Mouse (Mus musculus): ENCODE measurements at regions not wholly inside any gene's neighbourhood (a gene's known extent, or its start where the extent isn't known, plus 50 kb on each side); places are given as distances from the start of the nearest gene placed in this dataset.

GRCm38 (mm10) chr4:99407466-99407865, 111.8 kb downstream of the Gm12689 start:
- Histone ChIP-seq H3K4me2 (replicated peaks) (no peak overlapping the region), H3K9ac (replicated peaks) (no peak overlapping the region), H3K4me1 (no peaks in the 10 kb centered on the region), H3K27ac (replicated peaks) (no peak overlapping the region), H3K36me3 (no peaks in the 10 kb centered on the region), H3K4me3 (no peak overlapping the region), H3K27me3 (no peaks in the 10 kb centered on the region), H3K9me3 (no peaks in the 10 kb centered on the region)
- 73% methylated on average over 7 of the region's 7 CpGs for WGBS
- no peak for ATAC-seq (replicated peaks)

DNA sequence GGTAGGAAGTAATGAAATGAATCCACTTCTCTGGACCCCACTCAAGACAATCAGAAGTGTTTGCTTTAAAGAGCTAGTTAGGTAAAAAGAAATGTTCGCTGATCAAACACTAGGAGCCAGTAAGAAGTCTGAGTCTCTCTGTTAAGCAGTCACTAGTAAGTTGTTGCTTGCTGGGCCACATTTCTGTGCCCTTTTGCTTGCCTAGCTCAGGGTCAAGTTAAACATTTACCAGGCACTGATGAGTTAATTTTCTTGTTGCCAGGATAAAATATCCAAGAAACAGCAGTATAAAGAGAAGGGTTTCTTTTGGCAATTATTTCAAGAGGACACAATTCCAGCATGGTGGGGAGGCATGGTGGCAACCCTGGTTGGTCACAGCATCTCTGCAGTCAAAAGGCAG, 127.7 kb downstream of the Gm12689 start:
- H3K27me3 ChIP-seq: no peaks in the 10 kb centered on the region
- H3K4me1 ChIP-seq: no peaks in the 10 kb centered on the region
- no peaks in the 10 kb centered on the region for H3K9me3 ChIP-seq
- H3K9ac ChIP-seq (replicated peaks): no peak overlapping the region
- no peak overlapping the region for H3K4me3 ChIP-seq
- WGBS: 82% methylated on average over 1 of the region's 1 CpGs
- H3K36me3 ChIP-seq: no peaks in the 10 kb centered on the region
- no peak overlapping the region for H3K27ac ChIP-seq (replicated peaks)
- H3K4me2 ChIP-seq (replicated peaks): no peak overlapping the region
- ATAC-seq (replicated peaks): no peak

GRCm38 (mm10) chr4:99445077-99445754, 149.5 kb downstream of the Gm12689 start:
- Histone ChIP-seq H3K9ac (replicated peaks) (peak overlapping the region; percentile 9; the same call in 1 of the 2 replicates), H3K27me3 (no peaks in the 10 kb centered on the region), H3K9me3 (no peaks in the 10 kb centered on the region), H3K4me2 (replicated peaks) (peak overlapping the region; percentile 40), H3K36me3 (no peaks in the 10 kb centered on the region), H3K4me3 (peak overlapping the region; percentile 32), H3K4me1 (no peaks in the 10 kb centered on the region), H3K27ac (replicated peaks) (no peak overlapping the region)
- ATAC-seq (replicated peaks): peak; percentile 64
- WGBS: 53% methylated on average over 28 of the region's 28 CpGs

DNA sequence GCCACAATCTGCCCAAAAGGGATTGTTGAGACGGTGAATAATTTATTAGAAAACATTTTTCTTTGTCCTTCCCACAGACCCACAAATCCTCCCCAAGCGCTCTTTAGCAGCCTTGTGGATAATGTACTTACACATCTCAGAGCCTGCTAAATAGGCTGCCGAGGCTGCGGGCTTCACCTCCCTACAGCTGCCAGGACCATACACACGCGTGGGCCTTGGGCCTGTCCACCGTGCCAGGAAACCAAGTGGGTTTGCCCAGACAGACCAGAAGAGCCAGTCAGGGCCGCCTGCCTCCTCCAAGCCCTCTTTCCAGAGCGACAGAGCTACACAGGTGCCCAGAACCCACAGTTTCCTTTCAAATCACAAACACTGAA, 150.0 kb downstream of the Gm12689 start:
- Histone ChIP-seq H3K27me3 (no peaks in the 10 kb centered on the region), H3K4me1 (no peaks in the 10 kb centered on the region), H3K9ac (replicated peaks) (peak overlapping the region; percentile 9; the same call in 1 of the 2 replicates), H3K9me3 (no peaks in the 10 kb centered on the region), H3K27ac (replicated peaks) (no peak overlapping the region), H3K36me3 (no peaks in the 10 kb centered on the region), H3K4me3 (peak overlapping the region; percentile 32), H3K4me2 (replicated peaks) (peak overlapping the region; percentile 40)
- peak; percentile 41; the same call in 1 of the 2 replicates for ATAC-seq (replicated peaks)
- WGBS: 74% methylated on average over 9 of the region's 9 CpGs

DNA sequence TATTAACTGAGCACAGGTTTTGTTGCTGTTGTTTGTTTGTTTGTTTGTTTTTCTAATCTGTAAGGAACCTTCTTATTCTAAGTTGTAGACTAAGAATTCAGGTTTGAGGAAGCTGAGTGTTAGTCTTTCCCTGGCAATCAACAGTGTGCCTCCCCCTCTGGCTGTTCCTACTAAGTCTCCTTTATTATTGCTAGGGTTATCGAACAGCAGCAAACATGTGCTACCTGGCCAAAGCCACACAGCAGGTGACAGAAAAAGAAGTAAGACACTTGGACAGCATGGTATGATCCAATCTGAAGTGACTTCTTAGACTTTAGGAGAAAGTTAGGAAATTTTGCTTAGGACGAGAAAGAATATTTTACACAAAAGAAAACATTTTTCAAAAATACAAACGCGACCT, 163.3 kb downstream of the Gm12689 start:
- 33% methylated on average over 4 of the region's 4 CpGs for WGBS
- H3K27me3 ChIP-seq: no peaks in the 10 kb centered on the region

DNA sequence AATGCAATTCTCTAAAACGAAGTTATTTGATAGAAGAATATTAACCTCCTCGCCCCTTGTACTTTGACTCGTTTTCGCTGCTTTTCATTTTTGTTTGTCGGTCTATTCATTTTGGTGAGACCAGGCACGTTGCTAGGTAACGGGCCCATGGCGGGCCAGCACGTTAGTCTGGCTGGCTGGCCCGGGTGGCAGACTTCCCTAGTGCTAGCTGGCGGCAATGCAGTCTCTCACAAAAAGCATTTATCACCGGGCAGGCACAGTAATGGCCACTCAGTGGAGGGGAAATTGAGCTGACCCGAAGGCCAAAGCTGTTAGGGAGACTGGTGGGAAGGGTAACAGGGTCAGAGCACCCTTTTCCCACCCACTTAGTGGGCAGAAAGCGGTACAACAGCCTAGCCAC, 163.7 kb downstream of the Gm12689 start:
- Histone ChIP-seq H3K9me3 (no peaks in the 10 kb centered on the region), H3K27me3 (no peaks in the 10 kb centered on the region), H3K36me3 (no peaks in the 10 kb centered on the region), H3K27ac (replicated peaks) (peak overlapping the region; percentile 42; the same call in 1 of the 2 replicates), H3K9ac (replicated peaks) (no peak overlapping the region), H3K4me2 (replicated peaks) (peak overlapping the region; percentile 42), H3K4me3 (peak overlapping the region; percentile 22), H3K4me1 (peaks cover 10% of the 10 kb centered on the region)
- under 1% methylated on average over 14 of the region's 14 CpGs for WGBS
- ATAC-seq (replicated peaks): peak; percentile 96

More for the DNA sequence above, 163.3 kb downstream of the Gm12689 start:
- no peaks in the 10 kb centered on the region for H3K9me3 ChIP-seq
- peak overlapping the region; percentile 22; the same call in 1 of the 2 replicates for H3K4me3 ChIP-seq
- peaks cover 10% of the 10 kb centered on the region for H3K4me1 ChIP-seq
- no peak overlapping the region for H3K9ac ChIP-seq (replicated peaks)
- H3K4me2 ChIP-seq (replicated peaks): peak overlapping the region; percentile 42
- H3K27ac ChIP-seq (replicated peaks): no peak overlapping the region
- H3K36me3 ChIP-seq: no peaks in the 10 kb centered on the region
- ATAC-seq (replicated peaks): peak; percentile 38

- ATAC-seq (replicated peaks): no peak
- no peak overlapping the region for H3K4me2 ChIP-seq (replicated peaks)
- H3K27ac ChIP-seq (replicated peaks): no peak overlapping the region
- no peaks in the 10 kb centered on the region for H3K4me1 ChIP-seq
- H3K9me3 ChIP-seq: no peaks in the 10 kb centered on the region
- H3K27me3 ChIP-seq: no peaks in the 10 kb centered on the region
- H3K4me3 ChIP-seq: no peak overlapping the region
- 69% methylated on average over 9 of the region's 9 CpGs for WGBS
- H3K9ac ChIP-seq (replicated peaks): no peak overlapping the region
- no peaks in the 10 kb centered on the region for H3K36me3 ChIP-seq
Measured at GRCm38 (mm10) chr4:99465493-99465892, 169.8 kb downstream of the Gm12689 start.

DNA sequence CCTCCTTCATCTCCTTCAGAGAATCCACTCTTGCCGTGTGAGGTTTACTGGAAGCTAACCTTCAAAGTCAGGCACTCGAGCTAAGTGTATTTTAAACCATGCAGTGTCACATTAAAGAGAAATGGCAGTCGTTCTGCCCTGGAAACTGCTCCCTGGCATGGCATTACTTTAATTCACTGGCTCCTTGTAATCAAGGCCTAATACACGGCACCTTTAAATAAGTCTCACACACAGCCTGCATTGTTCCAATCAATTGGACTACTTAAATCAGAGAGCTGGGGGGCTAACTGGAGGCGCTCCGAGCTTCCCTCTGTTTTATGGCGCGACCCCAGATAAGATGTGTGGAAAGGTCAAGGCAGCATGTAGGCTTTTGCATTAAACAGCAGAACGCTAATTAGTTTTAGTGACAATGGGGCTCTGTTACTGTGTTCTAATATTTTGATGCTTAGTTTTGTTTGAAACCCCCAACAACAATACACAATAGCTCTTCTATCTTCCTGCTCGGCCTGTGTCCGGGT, 180.1 kb downstream of the Gm12689 start:
- H3K4me1 ChIP-seq: peaks cover 7% of the 10 kb centered on the region; the same call in 1 of the 2 replicates
- no peaks in the 10 kb centered on the region for H3K9me3 ChIP-seq
- H3K27me3 ChIP-seq: no peaks in the 10 kb centered on the region
- no peak overlapping the region for H3K9ac ChIP-seq (replicated peaks)
- 5% methylated on average over 11 of the region's 11 CpGs for WGBS
- H3K36me3 ChIP-seq: no peaks in the 10 kb centered on the region
- H3K4me3 ChIP-seq: no peak overlapping the region
- ATAC-seq (replicated peaks): no peak
- no peak overlapping the region for H3K27ac ChIP-seq (replicated peaks)
- H3K4me2 ChIP-seq (replicated peaks): no peak overlapping the region

GRCm38 (mm10) chr4:99484271-99484670, 171.8 kb upstream of the Foxd3 start:
- no peak for ATAC-seq (replicated peaks)
- Histone ChIP-seq H3K4me1 (no peaks in the 10 kb centered on the region), H3K27me3 (no peaks in the 10 kb centered on the region), H3K9ac (replicated peaks) (no peak overlapping the region), H3K4me2 (replicated peaks) (no peak overlapping the region), H3K9me3 (no peaks in the 10 kb centered on the region), H3K36me3 (no peaks in the 10 kb centered on the region), H3K27ac (replicated peaks) (no peak overlapping the region), H3K4me3 (no peak overlapping the region)
- 62% methylated on average over 4 of the region's 4 CpGs for WGBS

DNA sequence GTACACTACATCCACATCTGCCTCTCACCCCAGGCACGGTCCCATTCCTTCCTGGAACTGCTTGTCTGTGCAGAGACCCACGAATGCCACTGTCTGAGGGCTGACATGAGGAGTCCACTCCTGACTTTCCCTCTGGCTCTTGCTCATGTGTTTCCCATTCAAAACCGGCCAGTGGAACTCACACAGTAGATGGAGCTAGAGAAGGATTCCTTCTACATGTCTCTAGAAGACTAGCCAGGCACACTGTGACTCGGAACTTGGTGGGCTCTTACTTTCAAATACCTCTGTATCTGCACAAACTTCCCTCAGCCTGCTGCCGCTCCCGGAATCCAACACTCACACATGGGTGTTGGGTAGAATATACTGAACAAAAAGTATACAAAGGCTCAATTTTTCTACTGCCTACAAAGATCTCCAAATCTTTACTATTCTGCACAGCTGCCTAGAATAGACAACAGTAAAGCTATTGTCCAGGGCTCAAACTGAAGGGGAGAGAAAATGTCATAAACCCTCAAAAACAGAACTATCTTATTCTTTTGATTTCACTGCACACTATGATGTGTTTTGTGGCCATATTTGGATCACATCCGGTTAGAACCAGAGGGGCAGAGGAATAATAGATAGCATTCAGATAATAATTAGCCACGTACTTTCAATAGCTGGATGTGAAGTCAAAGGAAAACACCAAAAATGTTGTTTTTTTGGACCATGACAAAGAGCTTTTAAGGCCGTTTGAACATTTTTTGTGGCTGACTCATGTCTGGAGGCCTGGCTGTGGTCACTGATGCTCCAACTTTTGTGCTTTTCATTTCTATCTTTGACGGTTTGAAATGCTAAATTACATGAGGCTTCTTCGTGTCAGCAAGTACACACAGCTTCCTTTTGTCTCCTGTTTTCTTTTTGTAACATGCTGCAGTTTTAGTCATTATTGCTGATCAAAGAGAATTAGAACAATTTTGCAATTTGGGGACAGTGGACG, 164.3 kb upstream of the Foxd3 start:
- H3K9me3 ChIP-seq: no peaks in the 10 kb centered on the region
- H3K4me1 ChIP-seq: no peaks in the 10 kb centered on the region
- no peak overlapping the region for H3K4me2 ChIP-seq (replicated peaks)
- H3K27ac ChIP-seq (replicated peaks): no peak overlapping the region
- H3K36me3 ChIP-seq: no peaks in the 10 kb centered on the region
- no peak overlapping the region for H3K4me3 ChIP-seq
- H3K9ac ChIP-seq (replicated peaks): no peak overlapping the region
- 66% methylated on average over 12 of the region's 12 CpGs for WGBS
- no peaks in the 10 kb centered on the region for H3K27me3 ChIP-seq
- ATAC-seq (replicated peaks): no peak

DNA sequence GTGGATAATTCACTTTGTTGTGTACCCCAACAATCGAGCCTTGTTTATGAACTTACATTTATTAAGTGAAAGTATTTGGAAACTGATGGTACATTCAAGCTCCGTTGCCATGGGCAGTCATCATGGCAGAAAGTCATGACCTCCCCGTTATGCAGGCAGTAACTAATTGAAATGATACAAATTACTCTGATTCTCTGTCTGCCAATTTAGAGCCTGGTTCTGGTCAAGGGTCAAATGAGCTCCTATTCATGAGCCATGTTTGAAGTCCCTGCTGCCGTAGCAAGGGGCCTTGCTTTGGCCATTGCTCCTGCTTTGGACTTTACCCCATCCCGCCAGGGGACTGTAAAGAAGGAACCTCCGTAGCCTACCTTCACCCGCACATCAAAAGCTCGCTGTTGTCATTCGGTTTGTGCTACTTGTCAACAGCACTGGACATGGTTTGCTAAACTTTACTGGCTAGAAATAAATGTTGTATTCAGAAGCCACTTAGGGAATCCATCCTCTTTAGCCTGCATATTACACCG, 152.8 kb upstream of the Foxd3 start:
- Histone ChIP-seq H3K27me3 (no peaks in the 10 kb centered on the region), H3K36me3 (no peaks in the 10 kb centered on the region), H3K4me3 (no peak overlapping the region), H3K4me2 (replicated peaks) (no peak overlapping the region), H3K4me1 (no peaks in the 10 kb centered on the region), H3K9me3 (no peaks in the 10 kb centered on the region), H3K27ac (replicated peaks) (no peak overlapping the region), H3K9ac (replicated peaks) (no peak overlapping the region)
- 60% methylated on average over 10 of the region's 10 CpGs for WGBS
- ATAC-seq (replicated peaks): no peak

GRCm38 (mm10) chr4:99511993-99512392, 144.1 kb upstream of the Foxd3 start:
- Histone ChIP-seq H3K9ac (replicated peaks) (no peak overlapping the region), H3K27ac (replicated peaks) (no peak overlapping the region), H3K9me3 (no peaks in the 10 kb centered on the region), H3K4me1 (no peaks in the 10 kb centered on the region), H3K36me3 (no peaks in the 10 kb centered on the region), H3K4me2 (replicated peaks) (no peak overlapping the region), H3K4me3 (no peak overlapping the region), H3K27me3 (no peaks in the 10 kb centered on the region)
- 44% methylated on average over 6 of the region's 6 CpGs for WGBS
- ATAC-seq (replicated peaks): no peak
